Mouse (Mus musculus) small intestine, adult 2 months (tissue): ENCODE results near the gene Rab21.

Source experiments
- CTCF ChIP-seq: fragments of 200-500 bp; IDR thresholded peaks from 2 replicates; pipeline ENCODE4 v1.5.1; 2012; ENCODE audit warnings: low read depth, mild to moderate bottlenecking, control low read depth, inconsistent platforms, low read length, moderate library complexity, mixed read lengths; ENCODE audit not compliant: insufficient replicate concordance, insufficient read length; ENCODE audit errors: extremely low read depth
- POLR2A ChIP-seq: fragments of 200-500 bp; IDR thresholded peaks from 2 replicates; pipeline ENCODE4 v1.6.1; 2012; ENCODE audit warnings: low read depth, mild to moderate bottlenecking, control low read depth, inconsistent platforms, low read length, moderate library complexity

DNA sequence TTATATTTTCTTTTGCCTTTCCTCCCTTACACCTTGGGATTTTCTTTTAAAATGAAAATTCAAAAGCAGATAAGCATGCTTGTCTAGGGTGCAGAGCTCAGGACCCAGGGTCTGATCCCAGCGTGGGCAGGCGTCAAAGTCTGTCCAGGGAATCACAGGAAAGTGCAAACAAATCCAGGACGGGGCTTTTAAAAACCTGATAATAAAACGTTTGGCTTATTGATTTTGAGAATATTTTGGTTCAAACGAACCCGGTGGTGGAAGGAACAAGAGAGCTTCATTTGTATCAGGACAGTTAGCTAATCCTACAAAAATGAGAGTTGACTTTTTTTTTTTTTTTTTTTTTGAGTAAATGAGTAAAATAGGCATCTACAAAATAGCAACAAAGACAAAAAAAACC, 32.7 kb upstream of the Rab21 start:
- no peak for TF ChIP-seq POLR2A
- no peak for TF ChIP-seq CTCF
